Mouse (Mus musculus): ENCODE results near the gene Serp1. TPM values are rescaled to one million over a fixed set of nuclear protein-coding genes. Genes with fewer than 3 reads are reported as not detected.
A peak's percentile ranks its signal among the peaks of the same experiment; 100 is the strongest.
"Not testable (repeated sequence)": the region's sequence is repeated elsewhere in the genome, so short reads cannot be mapped to it uniquely, and the experiment has no call there.

Gene Serp1
- total RNA-seq, 2 experiments from 2014 or later: 39.8 to 40.0 TPM

GRCm38 (mm10) chr3:58511581-58511980, 14.1 kb downstream of the Serp1 start:
- ATAC-seq (replicated peaks; ENCODE audit: low FRiP score, poor library complexity, severe bottlenecking): no peak

- ATAC-seq (replicated peaks; ENCODE audit: low FRiP score, poor library complexity, severe bottlenecking): no peak
Measured at GRCm38 (mm10) chr3:58508020-58508750, 17.5 kb downstream of the Serp1 start.

- no peak for ATAC-seq (replicated peaks; ENCODE audit: low FRiP score, poor library complexity, severe bottlenecking)
Measured at GRCm38 (mm10) chr3:58504676-58505075, 21.0 kb downstream of the Serp1 start.

- ATAC-seq (replicated peaks; ENCODE audit: low FRiP score, poor library complexity, severe bottlenecking): no peak
Measured at GRCm38 (mm10) chr3:58503720-58504333, 21.9 kb downstream of the Serp1 start.

- no peak for ATAC-seq (replicated peaks; ENCODE audit: low FRiP score, poor library complexity, severe bottlenecking)
Measured at GRCm38 (mm10) chr3:58501961-58502360, 23.7 kb downstream of the Serp1 start.

GRCm38 (mm10) chr3:58493621-58494020, 32.1 kb downstream of the Serp1 start:
- no peak for ATAC-seq (replicated peaks; ENCODE audit: low FRiP score, poor library complexity, severe bottlenecking)

GRCm38 (mm10) chr3:58490787-58491186, 34.9 kb downstream of the Serp1 start:
- ATAC-seq (replicated peaks; ENCODE audit: low FRiP score, poor library complexity, severe bottlenecking): no peak

GRCm38 (mm10) chr3:58487999-58488775, 37.5 kb downstream of the Serp1 start:
- ATAC-seq (replicated peaks; ENCODE audit: low FRiP score, poor library complexity, severe bottlenecking): no peak

GRCm38 (mm10) chr3:58487121-58487520, 38.6 kb downstream of the Serp1 start:
- ATAC-seq (replicated peaks; ENCODE audit: low FRiP score, poor library complexity, severe bottlenecking): no peak

- ATAC-seq (replicated peaks; ENCODE audit: low FRiP score, poor library complexity, severe bottlenecking): peak; percentile 87
Measured at GRCm38 (mm10) chr3:58485883-58486282, 39.8 kb downstream of the Serp1 start.

GRCm38 (mm10) chr3:58478755-58479455, 46.8 kb downstream of the Serp1 start:
- no peak for ATAC-seq (replicated peaks; ENCODE audit: low FRiP score, poor library complexity, severe bottlenecking)

- not testable (repeated sequence) for ATAC-seq (replicated peaks; ENCODE audit: low FRiP score, poor library complexity, severe bottlenecking)
Measured at GRCm38 (mm10) chr3:58475298-58475697, 50.4 kb downstream of the Serp1 start.

Other genes starting within 250 kb of the Serp1 start
- gene Tsc22d2, start 111.2 kb downstream of the Serp1 start, total RNA-seq (2015; ENCODE audit: low replicate concordance): 7.7 and 9.8 TPM in 2 replicates
- 12.1 and 16.5 TPM in 2 replicates for gene Tsc22d2, start 111.2 kb downstream of the Serp1 start, total RNA-seq (2017; ENCODE audit: low replicate concordance)
- gene Eif2a, start 71 bp downstream of the Serp1 start, total RNA-seq (2015; ENCODE audit: low replicate concordance): 53.5 and 72.8 TPM in 2 replicates
- gene Eif2a, start 71 bp downstream of the Serp1 start, total RNA-seq (2017; ENCODE audit: low replicate concordance): 20.9 and 26.5 TPM in 2 replicates
- 79.7 and 85.5 TPM in 2 replicates for gene Selenot, start 50.7 kb upstream of the Serp1 start, total RNA-seq (2015; ENCODE audit: low replicate concordance)
- gene Selenot, start 50.7 kb upstream of the Serp1 start, total RNA-seq (2017; ENCODE audit: low replicate concordance): 109 and 119 TPM in 2 replicates
- gene Erich6, start 111.3 kb upstream of the Serp1 start, total RNA-seq (2015; ENCODE audit: low replicate concordance): not detected in 2 replicates
- not detected in 2 replicates for gene Erich6, start 111.3 kb upstream of the Serp1 start, total RNA-seq (2017; ENCODE audit: low replicate concordance)
- 0.84 and 5.0 TPM in 2 replicates for gene Siah2, start 166.5 kb upstream of the Serp1 start, total RNA-seq (2015; ENCODE audit: low replicate concordance)
- 1.5 and 2.1 TPM in 2 replicates for gene Siah2, start 166.5 kb upstream of the Serp1 start, total RNA-seq (2017; ENCODE audit: low replicate concordance)